Mouse (Mus musculus) heart, adult 9 months (tissue): ENCODE measurements around the gene Akna.

Experiments used
- DNase-seq, 2 experiments: peaks; one replicate each; pipeline ENCODE4 v3.0.0; 2022; ENCODE audit warnings: low spot score in 2 of 2

Akna gene

DNA sequence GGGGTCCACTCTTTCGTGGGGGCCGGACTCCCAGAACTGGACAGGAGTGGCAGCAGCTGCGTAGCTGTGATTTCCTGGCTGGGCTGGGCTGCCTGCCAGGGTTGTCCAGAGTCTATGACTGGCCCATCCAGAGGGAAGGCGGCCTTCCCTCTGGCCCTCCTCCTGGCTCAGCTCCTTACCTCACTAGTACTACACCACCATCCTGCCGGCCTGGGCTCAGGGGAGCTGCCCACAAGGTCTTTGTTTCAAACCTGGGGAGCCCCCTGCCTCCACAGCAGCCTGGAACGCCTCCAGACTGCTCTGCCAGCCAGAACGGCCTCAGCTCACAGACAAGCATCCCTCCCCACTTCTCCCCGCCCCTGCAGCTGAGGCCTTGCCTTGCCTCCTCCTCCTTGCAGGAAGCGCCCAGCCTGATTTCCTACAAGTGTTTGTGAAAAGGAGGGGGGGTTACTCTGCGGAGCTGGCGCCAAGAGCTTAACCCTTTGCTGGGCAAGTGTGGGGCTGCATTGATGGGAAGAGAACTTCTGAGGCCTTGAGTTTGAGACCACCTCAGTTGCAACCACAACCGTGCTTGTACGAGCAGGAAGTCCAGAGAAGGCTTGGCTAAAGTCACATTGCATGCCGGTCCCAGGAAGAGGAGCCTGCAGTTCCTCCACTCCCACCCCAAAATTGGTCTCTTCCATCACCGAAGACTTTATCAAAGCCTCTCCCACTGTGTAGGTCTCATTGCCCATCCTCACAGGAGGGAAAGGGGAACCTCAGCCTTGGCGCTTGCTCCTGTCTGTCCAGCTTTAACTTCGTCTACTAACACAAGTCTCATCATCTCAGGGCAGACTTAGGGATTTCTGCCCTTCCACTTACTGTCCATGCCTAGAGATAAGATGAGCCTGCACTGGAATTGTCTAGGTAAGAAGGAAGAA, at the start of gene Akna:
Gene Akna, minus strand, starts transcription at position 315 of the 920 bp plus-strand sequence.
- DNase-seq: peak; percentile 94

- no peak for DNase-seq
Observed at GRCm38 (mm10) chr4:63452555-63452954, 49.4 kb upstream of the Akna start.

- no peak for DNase-seq
Observed at GRCm38 (mm10) chr4:63450551-63450950, 47.4 kb upstream of the Akna start.

GRCm38 (mm10) chr4:63444362-63445066, 41.4 kb upstream of the Akna start:
- DNase-seq: no peak

DNA sequence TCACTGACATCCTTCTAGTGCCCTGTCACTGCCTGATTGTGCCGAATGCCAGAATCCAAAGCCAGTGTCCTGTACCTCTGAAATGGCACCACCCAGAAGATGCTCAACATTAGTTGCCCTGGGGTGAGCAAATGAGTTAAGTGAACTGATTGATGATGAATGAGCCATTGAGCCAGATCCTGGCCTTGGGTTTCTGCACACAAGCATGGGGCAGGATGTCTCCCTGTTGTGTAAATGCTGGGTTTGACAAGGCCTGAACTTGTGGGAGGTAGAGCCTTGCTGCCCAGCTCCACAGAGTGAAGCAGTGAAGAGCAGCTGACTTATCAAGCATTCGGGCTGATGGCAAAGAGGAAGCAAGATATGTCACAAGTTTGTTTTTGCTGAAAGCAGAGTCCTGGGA, 39.9 kb upstream of the Akna start:
- DNase-seq: no peak

DNA sequence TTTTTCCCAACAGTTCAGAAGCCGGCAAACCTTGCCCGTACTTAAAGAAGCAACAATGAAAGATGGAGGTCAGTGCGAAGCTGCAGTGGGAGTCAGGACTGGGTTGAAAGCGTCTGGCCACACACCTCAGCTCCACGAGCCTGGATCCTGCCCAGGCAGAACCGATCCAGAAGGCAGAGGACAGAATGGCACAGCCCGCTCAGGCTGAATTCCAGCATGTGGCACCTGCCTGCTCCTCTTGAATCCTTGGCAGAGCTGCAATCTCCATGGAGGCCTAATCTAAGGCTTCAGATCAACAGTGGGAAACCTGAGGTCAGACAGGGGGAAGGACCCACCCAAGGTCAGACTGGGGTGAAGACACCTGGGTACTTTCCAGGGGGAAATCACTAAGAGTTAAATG, 38.5 kb upstream of the Akna start:
- DNase-seq: peak; percentile 29 to 42

GRCm38 (mm10) chr4:63440262-63440661, 37.1 kb upstream of the Akna start:
- DNase-seq: no peak

DNA sequence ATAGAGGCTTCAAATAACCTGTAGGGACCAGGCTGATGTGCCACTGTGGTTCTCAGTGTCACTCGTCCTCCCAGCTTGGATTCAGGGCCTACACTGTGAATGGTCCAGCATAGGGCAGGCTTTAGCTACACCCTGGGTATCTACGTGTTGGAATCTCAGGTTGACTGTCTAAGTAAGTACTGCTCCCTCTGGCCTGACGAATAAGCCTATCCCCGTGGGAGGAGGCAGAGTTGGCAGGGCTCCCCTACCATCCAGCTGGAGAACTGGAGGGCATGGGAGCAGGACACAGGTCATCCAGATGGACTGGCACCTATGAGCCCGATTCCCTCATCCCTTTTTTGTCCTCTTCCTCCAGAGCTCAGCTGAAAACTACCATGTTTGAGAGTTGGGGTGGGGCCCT, 34.8 kb upstream of the Akna start:
- no peak for DNase-seq

DNA sequence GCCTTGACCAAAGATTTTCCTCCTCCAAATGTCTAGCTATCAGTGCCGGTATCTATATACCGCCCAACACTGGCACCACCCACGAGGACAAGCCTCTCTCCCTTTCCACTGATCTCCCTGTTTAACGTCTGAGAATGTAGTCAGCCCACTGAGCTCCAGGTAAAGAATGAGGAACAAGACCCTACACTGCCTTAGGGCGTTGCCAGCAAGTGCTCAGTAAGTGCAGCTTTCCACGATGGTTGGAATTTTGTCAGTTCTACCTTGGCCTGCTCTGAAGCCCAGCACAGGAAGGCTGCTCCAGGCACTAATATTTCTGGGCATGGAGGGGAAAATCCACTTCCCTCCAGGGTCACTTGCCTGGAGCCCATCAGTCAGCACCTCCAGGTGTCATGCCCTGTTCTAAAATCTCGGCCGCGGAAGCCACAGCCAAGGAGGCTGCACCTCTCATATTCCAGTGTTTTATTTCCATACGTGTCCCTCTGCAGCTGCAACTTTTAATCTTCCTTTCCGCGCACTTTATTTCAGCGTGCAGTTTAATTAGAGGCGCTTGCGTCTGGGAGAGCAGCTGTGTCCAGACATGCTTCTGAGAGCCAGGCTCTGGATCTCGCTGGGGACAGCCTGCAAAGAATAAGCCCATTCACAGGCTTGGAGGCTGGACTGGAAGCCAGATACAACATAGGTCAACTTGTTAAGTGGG, 34.1 kb upstream of the Akna start:
- DNase-seq: no peak

DNA sequence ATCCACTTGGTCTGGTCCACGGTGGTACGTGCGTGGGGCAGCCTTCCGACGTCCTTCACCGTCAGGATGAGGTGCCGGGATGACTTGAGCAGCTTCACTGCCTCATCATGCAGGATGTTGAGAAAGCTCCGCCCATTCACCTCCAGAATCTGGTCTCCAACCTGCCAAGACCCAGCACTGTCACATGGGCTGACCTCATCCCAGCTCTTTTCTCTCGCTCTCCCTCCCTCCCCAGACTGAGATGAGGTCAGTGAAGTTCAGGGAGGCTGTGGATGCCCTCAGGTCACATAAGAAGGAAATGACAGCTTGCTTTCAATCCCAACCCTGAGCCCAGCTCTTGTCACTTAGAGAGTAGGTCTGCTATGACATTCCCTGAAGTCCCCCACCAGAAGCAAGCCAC, 32.2 kb upstream of the Akna start:
- DNase-seq: no peak

DNA sequence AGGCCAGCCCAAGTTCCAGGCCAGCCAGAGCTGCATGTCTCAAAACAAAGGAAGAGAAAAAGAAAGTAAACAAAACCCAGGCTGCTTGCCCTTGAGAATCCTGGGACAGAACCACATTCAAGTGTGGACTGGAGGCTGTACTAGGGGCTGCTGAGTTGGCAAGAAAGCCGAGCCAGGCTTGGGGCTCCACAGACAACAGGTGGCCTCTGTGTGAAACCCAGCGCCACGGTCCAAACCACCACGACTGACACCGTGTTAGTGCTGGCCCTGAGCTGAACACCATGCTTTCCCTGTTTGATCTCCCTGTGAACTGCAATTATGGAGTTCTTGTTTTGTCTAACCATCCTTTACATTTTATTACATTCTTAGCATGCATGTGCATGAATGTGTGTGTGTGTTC, 27.9 kb upstream of the Akna start:
- no peak for DNase-seq

DNA sequence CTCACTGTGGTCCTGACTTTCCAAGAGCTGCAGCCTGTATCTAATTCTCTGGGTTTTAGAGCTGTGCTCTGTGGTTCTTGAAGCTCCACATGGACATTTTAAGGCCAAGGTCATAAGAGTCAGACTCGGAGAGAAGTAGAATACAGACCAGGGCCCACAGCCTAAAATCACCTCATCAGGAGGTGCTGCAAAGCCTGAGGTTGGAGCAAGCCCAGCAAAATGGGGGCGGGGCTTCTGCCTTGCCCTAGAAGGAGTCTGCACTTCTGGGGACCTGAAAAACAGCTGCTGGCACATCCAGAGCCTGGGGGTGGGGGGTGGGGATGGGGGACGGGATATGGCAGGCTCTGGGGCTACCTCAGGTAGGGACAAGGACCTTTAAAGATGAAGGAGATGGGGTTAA, 27.2 kb upstream of the Akna start:
- DNase-seq: no peak

GRCm38 (mm10) chr4:63426308-63426707, 23.2 kb upstream of the Akna start:
- DNase-seq: no peak

- no peak for DNase-seq
Observed at GRCm38 (mm10) chr4:63423811-63424210, 20.7 kb upstream of the Akna start.

DNA sequence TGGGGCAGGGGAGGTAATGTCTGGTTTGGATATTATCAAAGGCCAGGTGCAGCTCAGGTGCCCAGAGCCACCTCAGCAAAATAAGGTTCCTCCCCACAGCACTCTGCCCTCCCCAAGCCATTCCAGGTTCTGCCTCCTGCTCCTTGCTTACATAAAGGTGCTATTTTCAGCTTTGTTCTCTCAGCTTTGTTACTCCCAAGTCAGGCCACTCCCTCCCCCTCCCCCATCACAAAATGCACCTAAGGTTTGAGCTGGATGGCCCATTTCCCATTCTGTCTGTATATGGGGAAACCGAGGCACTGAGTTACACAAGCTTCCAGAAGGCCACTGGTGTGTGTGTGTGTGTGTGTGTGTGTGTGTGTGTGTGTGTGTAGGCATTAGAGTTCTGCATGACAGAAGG, 20.1 kb upstream of the Akna start:
- no peak for DNase-seq

DNA sequence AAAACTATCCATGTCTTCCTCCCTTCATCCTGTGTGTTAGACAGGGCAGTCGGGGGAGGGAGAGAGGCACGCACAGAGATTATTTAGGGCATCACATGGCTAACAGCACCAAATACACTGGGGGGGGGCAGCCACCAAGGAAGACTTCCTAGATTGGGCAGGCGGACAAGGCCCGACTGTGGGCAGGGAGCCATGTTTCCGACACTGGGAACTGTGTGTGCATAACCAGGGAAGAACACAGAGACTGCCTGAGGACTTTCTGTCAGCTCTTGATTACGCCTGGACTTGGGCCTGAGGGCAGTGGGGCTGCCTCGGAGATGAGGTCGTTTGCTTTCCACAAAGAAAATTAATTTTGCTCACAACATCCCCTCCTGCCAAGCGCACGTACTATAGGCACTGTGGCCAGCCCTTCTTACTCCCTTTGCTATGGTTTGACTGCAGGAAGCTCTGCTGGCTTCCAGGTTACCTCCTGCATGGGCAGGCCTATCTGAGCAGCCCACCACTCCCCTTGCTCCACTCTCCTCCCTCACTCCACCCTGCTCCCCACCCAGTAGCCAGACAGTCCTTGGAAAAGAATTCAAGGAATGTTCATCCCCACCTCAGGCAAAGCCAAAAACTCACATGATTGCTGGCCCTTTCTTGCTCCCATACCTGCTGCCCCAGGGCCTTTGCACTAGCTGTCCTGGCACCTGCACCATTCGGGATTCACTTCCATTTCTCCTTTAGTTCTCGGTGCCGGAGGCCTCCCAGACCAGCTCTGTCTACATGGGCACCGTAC, 17.2 kb upstream of the Akna start:
- DNase-seq: peak in 1 of 2 experiments; percentile 61

DNA sequence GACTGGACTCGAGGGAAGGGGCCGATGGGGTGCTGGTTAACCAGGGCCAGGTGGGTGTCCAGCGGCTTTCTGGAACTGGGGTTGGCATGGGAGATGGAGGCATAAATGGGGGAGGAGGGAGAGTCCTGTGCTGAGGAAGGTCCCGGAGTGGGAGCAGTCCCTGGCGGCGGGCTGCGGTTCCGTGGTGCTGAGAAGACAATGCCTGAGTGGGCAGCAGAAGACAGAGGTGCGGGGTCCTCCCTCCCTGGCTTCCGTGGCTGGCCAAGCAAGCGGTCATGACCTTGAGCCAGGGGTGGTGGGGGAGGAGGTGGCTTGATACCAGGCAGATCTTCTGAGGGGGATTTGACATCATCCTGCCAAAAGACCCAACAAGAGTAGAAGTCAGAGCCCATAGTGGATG, 15.1 kb upstream of the Akna start:
- no peak for DNase-seq

- DNase-seq: peak in 1 of 2 experiments; percentile 81
Observed at GRCm38 (mm10) chr4:63417318-63417957, 14.3 kb upstream of the Akna start.

DNA sequence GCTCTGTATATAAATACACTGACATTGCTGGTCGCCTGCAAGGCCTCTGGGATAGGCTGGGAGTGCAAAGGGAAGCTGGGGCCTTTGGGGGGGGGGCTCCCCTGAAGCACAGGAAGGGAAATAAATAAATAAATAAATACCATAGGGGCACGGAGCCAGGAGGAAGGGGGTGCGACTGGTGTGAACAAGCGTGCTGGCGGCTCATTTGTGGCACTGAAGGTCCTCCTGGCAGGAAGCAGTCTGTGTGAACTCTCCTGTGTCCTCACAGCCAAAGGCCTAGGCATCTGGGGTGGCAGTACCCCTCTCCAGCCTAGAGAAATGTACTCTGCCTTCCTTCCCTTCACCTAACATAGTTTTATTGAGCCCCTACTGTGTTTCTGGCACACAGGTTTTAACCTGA, 11.8 kb upstream of the Akna start:
- no peak for DNase-seq

DNA sequence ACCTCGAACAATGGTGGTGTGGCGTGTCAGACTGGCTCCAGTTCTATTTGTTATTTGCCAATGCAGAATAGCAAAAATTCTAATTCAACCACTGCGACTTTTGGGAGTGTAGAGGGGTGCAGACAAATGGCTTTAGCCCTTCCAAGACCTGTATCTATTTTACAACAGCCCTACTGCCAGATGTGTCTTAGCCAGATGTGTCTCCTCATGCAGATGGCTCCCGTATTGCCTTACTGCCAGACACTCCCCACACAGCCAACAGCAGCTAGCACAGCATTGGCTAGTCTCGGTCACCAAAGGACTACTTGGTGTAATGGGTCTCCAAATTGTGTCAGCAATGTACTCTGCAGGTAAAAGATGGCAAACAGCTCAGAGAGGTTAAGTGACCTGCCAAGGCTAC, 8.1 kb upstream of the Akna start:
- peak; percentile 49 to 51 for DNase-seq

DNA sequence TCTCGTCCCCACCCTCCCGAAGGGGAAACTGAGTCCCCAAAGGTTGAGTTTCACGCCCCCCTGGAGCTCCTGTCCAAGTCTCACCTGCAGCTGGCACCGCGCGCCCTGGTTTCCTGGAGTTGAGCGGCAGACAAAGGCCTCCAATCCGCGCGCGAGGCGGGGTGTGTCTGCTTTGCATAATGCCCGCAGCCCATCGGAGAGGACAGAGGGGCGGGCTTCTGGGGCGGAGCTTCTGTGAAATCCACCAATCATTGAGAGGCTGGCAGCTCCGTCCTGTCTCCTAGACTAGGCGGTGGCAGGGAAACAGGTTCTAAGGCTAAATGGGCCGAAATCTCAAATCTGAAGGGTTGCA, 7.4 kb upstream of the Akna start:
- DNase-seq: peak; percentile 94 to 96
